Mouse (Mus musculus) intestine, embryonic 15.5 days (tissue): ENCODE measurements around the gene Slc16a9. TPM values are rescaled to one million over a fixed set of nuclear protein-coding genes. Genes with fewer than 3 reads are reported as not detected.
"Not testable (repeated sequence)": the region's sequence is repeated elsewhere in the genome, so short reads cannot be mapped to it uniquely, and the experiment has no call there.

Source experiments
- ATAC-seq: fragments of 200-750 bp; cut with Nextera tagmentation; 2 replicates; pipeline ENCODE4 v1.8.0; 2017; ENCODE audit warnings: moderate TSS enrichment, moderate library complexity
- H3K27ac ChIP-seq: fragments of 300-500 bp; sonication (generic); 2 replicates; pipeline ENCODE4 v1.5.1; 2015; ENCODE audit warnings: mild to moderate bottlenecking, inconsistent platforms
- H3K27me3 ChIP-seq: fragments of 300-500 bp; sonication (generic); replicated peaks from 2 replicates; pipeline ENCODE4 v1.6.1; 2015; ENCODE audit warnings: inconsistent platforms
- H3K36me3 ChIP-seq: fragments of 300-500 bp; sonication (generic); 2 replicates; pipeline ENCODE4 v1.6.1; 2015; ENCODE audit warnings: inconsistent platforms
- H3K4me1 ChIP-seq: fragments of 300-500 bp; sonication (generic); replicated peaks from 2 replicates; pipeline ENCODE4 v1.6.1; 2015; ENCODE audit warnings: inconsistent platforms
- H3K4me2 ChIP-seq: fragments of 300-500 bp; sonication (generic); replicated peaks from 2 replicates; pipeline ENCODE4 v1.6.1; 2015; ENCODE audit warnings: mild to moderate bottlenecking, inconsistent platforms
- H3K4me3 ChIP-seq: fragments of 300-500 bp; sonication (generic); replicated peaks from 2 replicates; pipeline ENCODE4 v1.5.1; 2015; ENCODE audit warnings: inconsistent platforms
- H3K9ac ChIP-seq: fragments of 300-500 bp; sonication (generic); 2 replicates; pipeline ENCODE4 v1.6.1; 2015; ENCODE audit warnings: inconsistent platforms
- H3K9me3 ChIP-seq: fragments of 300-500 bp; sonication (generic); 2 replicates; pipeline ENCODE4 v1.6.1; 2016; ENCODE audit warnings: inconsistent platforms
- WGBS: fragments of 180-500 bp; shearing (Covaris S2); methylation state at CpG from one replicate; pipeline ENCODE4 v1.1.7; 2015; 5-methylcytosine and 5-hydroxymethylcytosine counted together
- polyA plus RNA-seq: library from polyadenylated mRNA; unstranded; fragments of >200 nt; fragmentation: Nextera tagmentation; extraction: Ambion mirVana; gene quantifications from 2 replicates; pipeline ENCODE4 v1.2.1, GENCODE M21; 2015

Slc16a9 gene
- polyA plus RNA-seq, 1 experiment from 2014 or later = 1.5 TPM

- H3K4me3 ChIP-seq = no peak overlapping the region
- no peak overlapping the region for H3K9ac ChIP-seq
- H3K9me3 ChIP-seq = no peaks in the 10 kb centered on the region
- no peak overlapping the region for H3K27ac ChIP-seq
- H3K4me1 ChIP-seq = no peaks in the 10 kb centered on the region
- no peak overlapping the region for H3K4me2 ChIP-seq
- H3K27me3 ChIP-seq = no peaks in the 10 kb centered on the region
- H3K36me3 ChIP-seq = no peaks in the 10 kb centered on the region
- WGBS = 80% methylated on average over 5 of the region's 5 CpGs
- no peak for ATAC-seq
These were observed 23.9 kb upstream of the Slc16a9 start for GRCm38 (mm10) chr10:70220971-70221370.

- not testable (repeated sequence) for H3K27me3 ChIP-seq, H3K27ac ChIP-seq, H3K4me1 ChIP-seq, H3K9me3 ChIP-seq, H3K4me3 ChIP-seq, ATAC-seq, H3K9ac ChIP-seq, H3K4me2 ChIP-seq, H3K36me3 ChIP-seq
- 91% methylated on average over 8 of the region's 8 CpGs for WGBS
These were observed 22.7 kb upstream of the Slc16a9 start for GRCm38 (mm10) chr10:70222231-70222630.

DNA sequence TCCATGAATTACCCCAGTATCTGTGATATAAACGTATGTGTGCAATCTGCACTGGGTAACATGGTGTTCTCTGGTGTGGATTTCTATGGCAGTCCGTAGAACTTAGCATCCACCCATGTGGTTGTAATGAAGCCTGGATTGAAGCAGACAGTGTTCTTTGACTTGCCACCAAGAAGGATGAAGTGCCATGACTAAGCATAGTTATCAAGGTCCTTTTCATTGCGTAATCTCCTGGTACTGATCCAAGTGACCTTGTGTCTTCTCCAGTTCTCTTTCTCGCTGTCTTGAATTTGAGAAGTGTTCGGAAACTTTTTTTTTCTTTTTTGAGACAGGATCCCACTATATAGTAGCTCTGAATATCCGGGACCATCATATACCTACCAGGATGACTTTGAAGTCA, 20.3 kb upstream of the Slc16a9 start:
- no peaks in the 10 kb centered on the region for H3K4me1 ChIP-seq
- WGBS = 88% methylated on average over 6 of the region's 6 CpGs

DNA sequence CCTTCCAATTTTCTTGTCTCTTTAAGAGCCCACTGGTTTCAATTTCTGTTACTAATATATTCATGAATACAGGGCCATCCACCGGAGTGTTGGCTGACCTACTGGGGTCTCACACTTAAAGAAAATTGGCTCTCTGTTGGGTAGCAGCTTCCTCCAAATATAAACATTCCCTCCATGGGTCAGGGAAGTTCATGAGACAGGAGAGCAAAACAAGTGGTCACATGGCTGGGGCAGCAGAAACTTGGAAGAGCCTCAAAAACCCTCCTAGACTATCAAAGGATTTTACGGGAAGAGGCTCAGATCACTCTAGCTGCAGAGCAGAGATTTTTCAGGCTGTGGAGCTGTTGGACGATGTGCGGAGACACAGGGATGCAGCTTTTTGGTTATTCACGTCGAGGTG, 19.1 kb upstream of the Slc16a9 start:
- no peak overlapping the region for H3K4me2 ChIP-seq
- no peak overlapping the region for H3K27ac ChIP-seq
- no peaks in the 10 kb centered on the region for H3K9me3 ChIP-seq
- H3K4me1 ChIP-seq = no peaks in the 10 kb centered on the region
- H3K4me3 ChIP-seq = no peak overlapping the region
- ATAC-seq = no peak
- no peaks in the 10 kb centered on the region for H3K36me3 ChIP-seq
- no peaks in the 10 kb centered on the region for H3K27me3 ChIP-seq
- WGBS = 38% methylated on average over 6 of the region's 6 CpGs
- no peak overlapping the region for H3K9ac ChIP-seq

More for the DNA sequence above, 20.3 kb upstream of the Slc16a9 start:
- no peaks in the 10 kb centered on the region for H3K36me3 ChIP-seq
- H3K4me3 ChIP-seq = no peak overlapping the region
- no peak overlapping the region for H3K9ac ChIP-seq
- no peaks in the 10 kb centered on the region for H3K9me3 ChIP-seq
- no peak for ATAC-seq
- no peaks in the 10 kb centered on the region for H3K27me3 ChIP-seq
- H3K4me2 ChIP-seq = no peak overlapping the region
- H3K27ac ChIP-seq = no peak overlapping the region

GRCm38 (mm10) chr10:70226608-70227007, 18.3 kb upstream of the Slc16a9 start:
- Histone ChIP-seq H3K9me3 (no peaks in the 10 kb centered on the region), H3K4me2 (no peak overlapping the region), H3K4me3 (no peak overlapping the region), H3K36me3 (no peaks in the 10 kb centered on the region), H3K27me3 (no peaks in the 10 kb centered on the region), H3K4me1 (no peaks in the 10 kb centered on the region), H3K9ac (no peak overlapping the region), H3K27ac (no peak overlapping the region)
- no peak for ATAC-seq

DNA sequence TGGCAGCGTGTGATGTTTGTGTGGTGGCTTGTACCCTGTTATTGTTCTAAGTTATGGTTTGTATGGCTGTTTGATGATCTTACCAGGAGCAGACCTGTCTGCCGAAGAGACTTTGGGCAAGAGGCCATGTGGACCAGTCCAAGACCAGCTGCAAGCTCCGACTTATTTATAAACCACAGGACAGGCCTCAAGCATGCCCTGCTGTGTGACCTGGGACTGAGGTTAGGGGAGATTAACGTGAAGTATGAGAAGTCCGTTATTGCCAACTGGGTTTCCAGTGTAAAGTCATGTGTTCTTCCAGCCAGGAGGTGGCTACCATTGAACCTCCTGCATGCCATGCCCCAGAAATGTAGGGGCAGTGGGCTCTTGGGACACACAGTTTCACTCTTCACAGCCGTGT, 14.5 kb upstream of the Slc16a9 start:
- Histone ChIP-seq H3K4me2 (no peak overlapping the region), H3K4me3 (no peak overlapping the region), H3K27ac (no peak overlapping the region), H3K9ac (no peak overlapping the region), H3K36me3 (no peaks in the 10 kb centered on the region), H3K27me3 (no peaks in the 10 kb centered on the region), H3K9me3 (no peaks in the 10 kb centered on the region), H3K4me1 (no peaks in the 10 kb centered on the region)
- WGBS = 80% methylated on average over 6 of the region's 6 CpGs
- no peak for ATAC-seq

GRCm38 (mm10) chr10:70237936-70238335, 7.0 kb upstream of the Slc16a9 start:
- Histone ChIP-seq H3K27me3 (0 out of 2 replicates have a peak, but pooled peaks cover 2% of the 10 kb centered on the region), H3K4me3 (no peak overlapping the region), H3K4me1 (no peaks in the 10 kb centered on the region), H3K27ac (no peak overlapping the region), H3K4me2 (no peak overlapping the region), H3K36me3 (no peaks in the 10 kb centered on the region), H3K9ac (no peak overlapping the region), H3K9me3 (no peaks in the 10 kb centered on the region)
- ATAC-seq = no peak
- 66% methylated on average over 2 of the region's 2 CpGs for WGBS

DNA sequence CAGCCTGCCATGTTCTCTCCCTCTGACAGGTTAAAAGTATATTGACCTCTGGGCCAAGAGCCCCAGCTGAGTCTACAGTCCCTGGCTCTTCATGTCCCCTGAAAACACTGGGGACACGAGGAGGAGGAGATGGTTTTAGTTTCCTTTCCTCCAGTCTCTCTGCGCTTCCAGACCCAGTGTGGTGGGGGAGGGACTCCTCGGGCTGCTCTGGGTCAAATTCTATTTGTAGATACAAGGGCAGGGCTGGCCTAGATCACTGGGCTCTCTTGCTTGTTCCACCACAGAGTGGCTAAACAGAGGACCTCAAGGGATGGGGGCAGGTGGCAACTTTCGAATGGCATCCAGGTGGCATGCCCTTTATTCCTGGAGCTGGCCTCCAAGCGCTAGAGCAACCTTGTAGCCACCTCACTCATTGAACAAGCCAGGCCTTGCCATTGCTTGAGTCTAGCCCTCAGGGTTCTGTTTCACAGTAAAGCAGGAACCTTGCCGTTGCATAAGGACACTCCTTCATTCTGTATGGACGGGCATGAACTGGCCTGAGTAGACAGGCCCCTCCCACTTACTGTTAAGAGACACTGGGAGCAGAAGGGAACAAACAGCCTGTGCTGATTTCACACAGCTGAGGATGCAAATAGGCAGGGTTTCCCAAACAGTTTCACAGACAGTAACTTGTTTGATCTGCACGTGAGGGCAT, 2.0 kb upstream of the Slc16a9 start:
- Histone ChIP-seq H3K9me3 (no peaks in the 10 kb centered on the region), H3K9ac (no peak overlapping the region), H3K4me3 (no peak overlapping the region), H3K27ac (no peak overlapping the region), H3K4me2 (no peak overlapping the region), H3K4me1 (peaks cover 10% of the 10 kb centered on the region), H3K36me3 (no peaks in the 10 kb centered on the region), H3K27me3 (peaks cover 2% of the 10 kb centered on the region; the same call in 1 of the 2 replicates)
- WGBS = 54% methylated on average over 8 of the region's 8 CpGs
- ATAC-seq = no peak

GRCm38 (mm10) chr10:70245559-70245945, 652 bp downstream of the Slc16a9 start:
- 0 out of 2 replicates have a peak, but pooled peaks have one; percentile 27 for ATAC-seq
- peak overlapping the region; percentile 67 for H3K9ac ChIP-seq
- H3K4me2 ChIP-seq = peak overlapping the region; percentile 98
- H3K4me1 ChIP-seq = peaks cover 10% of the 10 kb centered on the region
- no peaks in the 10 kb centered on the region for H3K36me3 ChIP-seq
- no peak overlapping the region for H3K27ac ChIP-seq
- peak overlapping the region; percentile 65 for H3K4me3 ChIP-seq
- H3K9me3 ChIP-seq = no peaks in the 10 kb centered on the region
- WGBS = 2% methylated on average over 16 of the region's 16 CpGs
- H3K27me3 ChIP-seq = peaks cover 2% of the 10 kb centered on the region; the same call in 1 of the 2 replicates

- Histone ChIP-seq H3K4me3 (no peak overlapping the region), H3K9me3 (no peaks in the 10 kb centered on the region), H3K27me3 (peaks cover 2% of the 10 kb centered on the region; the same call in 1 of the 2 replicates), H3K4me1 (peaks cover 10% of the 10 kb centered on the region), H3K4me2 (peak overlapping the region; percentile 98), H3K27ac (no peak overlapping the region), H3K9ac (no peak overlapping the region), H3K36me3 (no peaks in the 10 kb centered on the region)
- 37% methylated on average over 9 of the region's 9 CpGs for WGBS
- ATAC-seq = no peak
These were observed 1.2 kb downstream of the Slc16a9 start for GRCm38 (mm10) chr10:70246076-70246475.

GRCm38 (mm10) chr10:70250354-70250753, 5.5 kb downstream of the Slc16a9 start:
- 85% methylated on average over 4 of the region's 4 CpGs for WGBS
- H3K36me3 ChIP-seq = no peaks in the 10 kb centered on the region
- H3K4me1 ChIP-seq = peaks cover 5% of the 10 kb centered on the region
- no peak for ATAC-seq
- H3K27me3 ChIP-seq = no peaks in the 10 kb centered on the region
- no peak overlapping the region for H3K4me3 ChIP-seq
- no peaks in the 10 kb centered on the region for H3K9me3 ChIP-seq
- H3K4me2 ChIP-seq = no peak overlapping the region
- no peak overlapping the region for H3K27ac ChIP-seq
- no peak overlapping the region for H3K9ac ChIP-seq

- H3K36me3 ChIP-seq = no peaks in the 10 kb centered on the region
- ATAC-seq = no peak
- no peak overlapping the region for H3K9ac ChIP-seq
- H3K9me3 ChIP-seq = no peaks in the 10 kb centered on the region
- H3K27ac ChIP-seq = no peak overlapping the region
- H3K4me2 ChIP-seq = no peak overlapping the region
- peaks cover under 1% of the 10 kb centered on the region; the same call in 1 of the 2 replicates for H3K4me1 ChIP-seq
- H3K27me3 ChIP-seq = no peaks in the 10 kb centered on the region
- 86% methylated on average over 6 of the region's 6 CpGs for WGBS
- no peak overlapping the region for H3K4me3 ChIP-seq
These were observed 5.9 kb downstream of the Slc16a9 start for GRCm38 (mm10) chr10:70250766-70251165.

DNA sequence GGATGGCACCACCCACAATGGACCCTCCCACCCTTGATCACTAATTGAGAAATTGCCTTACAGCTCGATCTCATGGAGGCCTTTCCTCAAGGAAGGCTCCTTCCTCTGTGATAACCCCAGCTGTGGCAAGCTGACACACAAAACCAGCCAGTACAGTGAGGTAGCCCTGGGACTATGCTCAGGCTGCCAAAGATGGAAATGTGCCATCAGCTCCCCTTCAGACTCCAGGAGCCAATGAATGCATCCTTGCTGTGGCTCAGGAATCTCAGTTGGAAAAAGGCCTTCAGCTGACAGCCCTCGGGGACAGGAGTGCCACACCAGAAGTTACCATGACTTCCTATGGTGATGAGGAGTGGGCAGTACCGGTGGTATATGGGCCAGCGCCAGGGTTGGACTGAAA, 9.8 kb downstream of the Slc16a9 start:
- H3K27me3 ChIP-seq = no peaks in the 10 kb centered on the region
- 79% methylated on average over 4 of the region's 4 CpGs for WGBS
- H3K4me1 ChIP-seq = no peaks in the 10 kb centered on the region
- no peak overlapping the region for H3K4me3 ChIP-seq
- H3K36me3 ChIP-seq = no peaks in the 10 kb centered on the region
- ATAC-seq = no peak
- H3K27ac ChIP-seq = no peak overlapping the region
- H3K4me2 ChIP-seq = no peak overlapping the region
- H3K9ac ChIP-seq = no peak overlapping the region
- no peaks in the 10 kb centered on the region for H3K9me3 ChIP-seq
